Mouse (Mus musculus) CD4-positive naive resting alpha-beta T cell, adult 76 days (primary cell): ENCODE data around the gene BC003965. TPM values are rescaled to one million over a fixed set of nuclear protein-coding genes. Genes with fewer than 3 reads are reported as not detected.

Experiments used
- total RNA-seq: library from RNA; stranded (reverse); gene quantifications from one replicate; pipeline ENCODE4 v1.2.4, GENCODE M21; 2023

Gene BC003965
- total RNA-seq = 10.6 TPM

GRCm38 (mm10) chr17:25184129-25184691 lies at the start of gene BC003965:
Gene BC003965 (plus strand): TSS chr17:25184554.

GRCm38 (mm10) chr17:25162161-25162560 lies 22.2 kb upstream of the BC003965 start, which contains the start of gene Ccdc154:
Gene Ccdc154 (plus strand): TSS chr17:25162461.

DNA sequence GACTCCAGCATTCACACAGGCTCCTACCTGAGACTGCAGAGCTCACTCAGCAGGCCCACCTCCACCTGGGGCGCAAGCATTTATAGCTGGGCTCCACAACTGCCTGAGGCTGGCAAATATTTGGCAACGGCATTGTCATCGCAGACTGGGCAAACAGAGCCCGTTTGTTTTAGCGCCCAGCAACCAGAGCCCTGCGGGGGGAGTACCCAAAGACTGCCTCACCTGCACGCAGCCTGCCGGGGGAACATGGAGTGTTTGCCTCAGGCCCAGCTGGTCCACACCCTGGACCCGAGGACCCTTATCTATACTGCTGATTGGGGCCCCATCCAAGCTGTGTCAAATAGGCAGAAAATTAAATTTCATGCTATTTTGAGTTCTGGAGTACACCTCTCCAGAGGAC lies 8.9 kb upstream of the BC003965 start, which contains the start of gene Gm38655:
TSS of gene Gm38655 (minus strand) at position 61 of the 400 bp plus-strand sequence.

GRCm38 (mm10) chr17:25188150-25189031 lies 4.0 kb downstream of the BC003965 start, which contains the start of gene Unkl:
Gene Unkl (plus strand): TSS chr17:25188397.

Other genes starting within 250 kb of the BC003965 start
- 222 TPM for gene Mapk8ip3, start 247.6 kb upstream of the BC003965 start, total RNA-seq
- 22.7 TPM for gene Jpt2, start 223.9 kb upstream of the BC003965 start, total RNA-seq
- gene Cramp1l, start 168.8 kb upstream of the BC003965 start, total RNA-seq = 35.0 TPM
- 23.8 TPM for gene Ift140, start 168.5 kb upstream of the BC003965 start, total RNA-seq
- gene Tmem204, start 101.0 kb upstream of the BC003965 start, total RNA-seq = not detected
- gene Telo2, start 68.6 kb upstream of the BC003965 start, total RNA-seq = 37.1 TPM
- not detected for gene Ptx4, start 63.8 kb upstream of the BC003965 start, total RNA-seq
- gene Clcn7, start 51.2 kb upstream of the BC003965 start, total RNA-seq = 33.9 TPM
- 0.29 TPM for gene Ccdc154, start 22.1 kb upstream of the BC003965 start, total RNA-seq
- gene Gm38655, start 9.1 kb upstream of the BC003965 start, total RNA-seq = not detected
- gene Unkl, start 3.8 kb downstream of the BC003965 start, total RNA-seq = 97.5 TPM
- 37.9 TPM for gene Gnptg, start 55.6 kb downstream of the BC003965 start, total RNA-seq
- 17.6 TPM for gene Tsr3, start 55.6 kb downstream of the BC003965 start, total RNA-seq
- 5.7 TPM for gene Baiap3, start 71.8 kb downstream of the BC003965 start, total RNA-seq
- gene Ube2i, start 90.1 kb downstream of the BC003965 start, total RNA-seq = 448 TPM
- gene Prss34, start 113.8 kb downstream of the BC003965 start, total RNA-seq = 1.1 TPM
- gene Prss28, start 124.1 kb downstream of the BC003965 start, total RNA-seq = not detected
- not detected for gene Prss29, start 134.1 kb downstream of the BC003965 start, total RNA-seq
- gene Tpsab1, start 161.0 kb downstream of the BC003965 start, total RNA-seq = not detected
- gene Tpsb2, start 181.8 kb downstream of the BC003965 start, total RNA-seq = not detected
- not detected for gene Tpsg1, start 184.7 kb downstream of the BC003965 start, total RNA-seq
- 1.1 TPM for gene Cacna1h, start 249.2 kb downstream of the BC003965 start, total RNA-seq